Mouse (Mus musculus) brown adipose tissue, adult 24 weeks (tissue): ENCODE measurements around the gene Qrich1. TPM values are rescaled to one million over a fixed set of nuclear protein-coding genes. Genes with fewer than 3 reads are reported as not detected.
A peak's percentile ranks its signal among the peaks of the same experiment; 100 is the strongest.
"Not testable (repeated sequence)": the region's sequence is repeated elsewhere in the genome, so short reads cannot be mapped to it uniquely, and the experiment has no call there.

Source experiments
- H3K27ac ChIP-seq: fragments of 200-500 bp; replicated peaks from 2 replicates; pipeline ENCODE4 v1.5.1; 2012; ENCODE audit warnings: low read depth, mild to moderate bottlenecking, low read length
- H3K4me1 ChIP-seq: fragments of 200-500 bp; 2 replicates; pipeline ENCODE4 v1.6.1; 2012; ENCODE audit warnings: low read length, mixed read lengths; ENCODE audit not compliant: control insufficient read depth, insufficient read depth, insufficient read length
- H3K4me3 ChIP-seq: fragments of 200-500 bp; 2 replicates; pipeline ENCODE4 v1.5.1; 2012; ENCODE audit warnings: low read depth, mild to moderate bottlenecking, low read length, moderate library complexity; ENCODE audit not compliant: insufficient read depth
- polyA plus RNA-seq: library from polyadenylated mRNA; stranded (reverse); fragments of >200 nt; gene quantifications from 2 replicates; pipeline ENCODE4 v1.2.4, GENCODE M21; 2012; ENCODE audit not compliant: missing spikeins, insufficient read depth, insufficient read length

Gene Qrich1
- polyA plus RNA-seq, 1 experiment: 45.7 TPM

DNA sequence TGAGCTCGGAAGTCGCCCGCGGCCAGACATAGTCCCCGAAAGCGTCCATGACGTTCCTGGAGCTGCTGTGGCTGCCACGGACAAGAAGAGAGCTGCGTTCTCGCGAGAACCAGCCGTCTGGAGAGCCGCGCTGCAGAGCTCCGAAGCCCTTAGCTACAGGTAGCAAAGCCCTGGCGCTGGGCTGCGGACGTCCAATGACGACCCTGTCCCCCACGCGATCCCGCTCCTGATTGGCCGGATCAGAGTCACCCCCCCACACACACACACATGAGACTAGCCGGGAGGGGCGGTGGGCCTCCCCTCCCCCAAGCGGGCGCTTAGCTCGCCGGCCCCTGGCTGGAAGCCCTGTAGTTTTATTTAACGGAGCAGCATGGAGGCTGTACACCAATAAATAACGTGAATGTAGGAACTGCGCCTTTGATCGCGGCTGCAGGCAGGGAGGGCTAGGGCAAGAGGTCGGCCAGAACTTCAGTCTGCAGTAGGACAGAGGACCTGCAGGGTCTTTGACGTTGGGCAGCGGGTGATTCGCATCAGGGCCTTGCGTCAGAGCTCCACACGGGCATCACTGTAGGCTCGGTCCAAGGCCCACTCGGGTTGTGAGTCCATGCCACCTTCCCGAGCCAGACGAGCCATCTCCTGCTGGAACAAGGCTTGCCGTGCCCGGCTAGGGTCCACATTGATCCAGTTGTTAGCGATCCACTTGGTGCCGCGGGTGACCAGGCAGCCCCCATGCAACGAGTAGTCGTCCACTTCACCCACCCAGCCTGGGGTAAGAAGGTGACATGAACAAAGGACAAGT lies 62.1 kb downstream of the Qrich1 start, which contains the start of gene Wdr6:
Gene Wdr6, minus strand, starts transcription at position 195 of the 799 bp plus-strand sequence.
- Histone ChIP-seq H3K4me1 (peaks cover 8% of the 10 kb centered on the region), H3K4me3 (peak within 1 kb of the TSS; percentile 74), H3K27ac (peak within 1 kb of the TSS; percentile 49)

- Histone ChIP-seq H3K27ac (peak overlapping the region; percentile 49; the same call in 1 of the 2 replicates), H3K4me3 (peak overlapping the region; percentile 74), H3K4me1 (peaks cover 8% of the 10 kb centered on the region)
Observed at GRCm38 (mm10) chr9:108579344-108579690, 62.7 kb downstream of the Qrich1 start.

DNA sequence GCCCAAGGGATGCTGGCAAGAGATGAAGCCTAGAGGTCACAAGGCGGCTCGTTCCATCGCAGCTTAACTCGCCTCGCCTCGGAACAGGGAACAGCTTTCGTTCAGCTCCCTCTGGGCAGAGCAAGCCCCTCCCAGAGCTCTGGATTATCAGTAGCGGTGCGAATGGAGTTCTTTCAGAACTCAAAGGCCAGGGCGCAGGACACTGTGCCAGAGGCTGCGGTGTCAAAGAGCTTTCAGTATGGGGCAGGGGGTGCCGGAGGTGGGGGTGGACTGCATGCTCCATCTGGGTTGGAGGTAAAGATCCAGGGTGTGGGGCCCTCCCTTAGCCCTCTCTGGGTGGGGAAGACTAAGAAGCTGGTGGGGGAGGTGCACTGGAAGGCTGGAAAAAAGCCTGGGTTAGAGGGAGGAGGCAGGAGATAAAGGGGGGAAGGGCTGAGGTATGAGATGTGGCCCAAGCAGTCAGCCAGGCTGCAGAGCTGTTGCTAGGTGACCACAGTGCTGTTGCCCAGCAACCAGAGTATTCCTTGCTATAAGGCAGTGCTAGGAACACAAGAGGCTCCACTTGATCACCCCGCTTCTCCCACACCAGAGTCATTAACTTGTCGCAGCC lies 71.1 kb downstream of the Qrich1 start:
- no peaks in the 10 kb centered on the region for H3K4me1 ChIP-seq
- H3K4me3 ChIP-seq: no peak overlapping the region
- no peak overlapping the region for H3K27ac ChIP-seq

DNA sequence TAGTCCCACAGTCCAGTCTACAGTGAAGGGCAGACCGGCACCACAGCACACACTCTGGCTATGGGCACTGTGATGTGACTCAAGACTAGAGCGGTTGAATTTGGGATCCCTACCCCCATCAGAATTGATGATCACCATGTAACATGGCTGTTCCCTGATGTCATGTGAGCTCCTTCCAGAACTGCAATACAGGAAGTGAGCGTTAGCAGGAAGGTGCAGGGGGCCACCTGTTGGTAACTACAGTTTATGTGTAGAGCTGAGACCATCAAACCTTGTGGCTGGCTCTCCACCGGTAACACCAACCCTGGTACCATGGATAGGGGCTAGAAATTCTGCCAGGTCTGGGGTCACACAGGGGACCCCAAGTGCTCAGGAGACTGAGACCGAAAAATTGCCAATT lies 72.6 kb downstream of the Qrich1 start:
- H3K4me1 ChIP-seq: no peaks in the 10 kb centered on the region
- no peak overlapping the region for H3K27ac ChIP-seq
- H3K4me3 ChIP-seq: no peak overlapping the region

GRCm38 (mm10) chr9:108591462-108591861 lies 74.9 kb downstream of the Qrich1 start:
- Histone ChIP-seq H3K4me1 (no peaks in the 10 kb centered on the region), H3K27ac (no peak overlapping the region), H3K4me3 (no peak overlapping the region)

- no peak overlapping the region for H3K27ac ChIP-seq
- no peak overlapping the region for H3K4me3 ChIP-seq
- no peaks in the 10 kb centered on the region for H3K4me1 ChIP-seq
Observed at GRCm38 (mm10) chr9:108594354-108594753, 77.7 kb downstream of the Qrich1 start.

- no peak within 1 kb of the TSS for H3K27ac ChIP-seq
Observed at GRCm38 (mm10) chr9:108596998-108597764, 80.6 kb downstream of the Qrich1 start, which contains the start of gene P4htm. P4htm (minus strand) TSS chr9:108597667.

GRCm38 (mm10) chr9:108599021-108599566 lies 82.5 kb downstream of the Qrich1 start:
- Histone ChIP-seq H3K4me3 (no peak overlapping the region), H3K27ac (no peak overlapping the region), H3K4me1 (no peaks in the 10 kb centered on the region)

More at GRCm38 (mm10) chr9:108596998-108597764, 80.6 kb downstream of the Qrich1 start, which contains the start of gene P4htm:
- Histone ChIP-seq H3K4me3 (peak within 1 kb of the TSS; percentile 90), H3K4me1 (no peaks in the 10 kb centered on the region)

GRCm38 (mm10) chr9:108600011-108600410 lies 83.4 kb downstream of the Qrich1 start:
- H3K4me3 ChIP-seq: no peak overlapping the region
- no peaks in the 10 kb centered on the region for H3K4me1 ChIP-seq
- no peak overlapping the region for H3K27ac ChIP-seq

- no peaks in the 10 kb centered on the region for H3K4me1 ChIP-seq
- H3K27ac ChIP-seq: no peak overlapping the region
- no peak overlapping the region for H3K4me3 ChIP-seq
Observed at GRCm38 (mm10) chr9:108601986-108602385, 85.4 kb downstream of the Qrich1 start.

DNA sequence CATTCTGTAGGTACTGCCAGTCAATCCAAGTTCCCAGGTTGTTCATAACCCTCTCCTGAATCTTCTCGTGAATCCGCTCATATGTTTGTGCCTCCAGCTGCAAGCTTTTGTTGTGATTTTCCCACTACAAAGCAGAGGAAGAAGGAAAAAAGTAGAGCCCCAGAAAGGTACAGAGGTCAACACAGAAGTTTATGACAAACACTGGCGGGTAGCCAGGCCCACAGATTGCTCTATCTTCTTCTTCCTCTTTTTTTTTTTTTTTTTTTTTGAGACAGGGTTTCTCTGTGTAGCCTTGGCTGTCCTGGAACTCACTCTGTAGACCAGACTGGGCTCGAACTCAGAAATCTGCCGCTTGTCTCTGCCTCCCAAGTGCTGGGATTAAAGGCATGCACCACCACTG lies 91.3 kb downstream of the Qrich1 start:
- H3K27ac ChIP-seq, H3K4me1 ChIP-seq, H3K4me3 ChIP-seq: not testable (repeated sequence)

DNA sequence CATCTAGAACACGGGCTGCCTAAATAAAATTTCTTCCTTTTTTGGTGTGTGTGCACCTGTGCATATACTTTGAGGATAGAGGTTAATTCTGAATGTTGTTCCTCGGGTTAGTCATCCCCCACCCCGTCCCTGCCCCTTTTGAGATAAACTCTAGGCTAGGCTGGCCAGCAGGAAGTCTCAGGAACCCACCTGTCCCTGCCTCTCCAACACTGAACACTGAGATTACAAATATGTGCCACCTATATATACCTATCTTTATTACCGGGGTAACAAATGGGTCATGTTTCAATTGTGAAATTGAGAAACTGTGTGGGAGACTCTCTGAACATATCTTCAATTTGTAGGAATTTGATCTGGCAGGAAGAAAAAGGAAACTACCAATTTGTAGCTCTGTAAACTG lies 92.3 kb downstream of the Qrich1 start:
- Histone ChIP-seq H3K27ac (no peak overlapping the region), H3K4me3 (no peak overlapping the region), H3K4me1 (no peaks in the 10 kb centered on the region)
